Mouse (Mus musculus) midbrain, embryonic 11.5 days (tissue): Measurements from ENCODE around the gene Arhgef25. TPM values are rescaled to one million over a fixed set of nuclear protein-coding genes. Genes with fewer than 3 reads are reported as not detected.

Experiments used
- ATAC-seq: fragments of 200-750 bp; cut with Nextera tagmentation; 2 replicates; pipeline ENCODE4 v1.8.0; 2017; ENCODE audit warnings: moderate TSS enrichment, moderate library complexity; ENCODE audit not compliant: low FRiP score
- DNase-seq: peaks from one replicate; pipeline ENCODE4 v3.0.0; 2015; ENCODE audit warnings: low spot score; ENCODE audit errors: missing footprints
- H3K27ac ChIP-seq: fragments of 300-500 bp; sonication (generic); 2 replicates; pipeline ENCODE4 v1.5.1; 2014; ENCODE audit warnings: low read depth, low read length
- H3K27me3 ChIP-seq: fragments of 300-500 bp; sonication (generic); 2 replicates; pipeline ENCODE4 v1.6.1; 2014; ENCODE audit warnings: mild to moderate bottlenecking, low read length, moderate library complexity, mixed read lengths; ENCODE audit not compliant: control insufficient read depth, insufficient read depth
- H3K36me3 ChIP-seq: fragments of 300-500 bp; sonication (generic); 2 replicates; pipeline ENCODE4 v1.6.1; 2014; ENCODE audit warnings: mild to moderate bottlenecking, low read length, moderate library complexity, mixed read lengths; ENCODE audit not compliant: control insufficient read depth, insufficient read depth
- H3K4me1 ChIP-seq: fragments of 300-500 bp; sonication (generic); 2 replicates; pipeline ENCODE4 v1.6.1; 2014; ENCODE audit warnings: low read length; ENCODE audit not compliant: control insufficient read depth, insufficient read depth
- H3K4me2 ChIP-seq: fragments of 300-500 bp; sonication (generic); 2 replicates; pipeline ENCODE4 v1.6.1; 2014; ENCODE audit warnings: mild to moderate bottlenecking, moderate library complexity
- H3K4me3 ChIP-seq: fragments of 300-500 bp; sonication (generic); 2 replicates; pipeline ENCODE4 v1.5.1; 2014; ENCODE audit warnings: low read depth, low read length
- H3K9ac ChIP-seq: fragments of 300-500 bp; sonication (generic); 2 replicates; pipeline ENCODE4 v1.6.1; 2014; ENCODE audit warnings: low read length
- H3K9me3 ChIP-seq: fragments of 300-500 bp; sonication (generic); 2 replicates; pipeline ENCODE4 v1.6.1; 2016; ENCODE audit warnings: low read length; ENCODE audit not compliant: control insufficient read depth
- WGBS: fragments of 180-500 bp; shearing (Covaris S2); extraction: QIAGEN DNeasy Blood & Tissue Kit; methylation state at CpG from one replicate; pipeline ENCODE4 v1.1.7; 2014; 5-methylcytosine and 5-hydroxymethylcytosine counted together
- polyA plus RNA-seq: library from polyadenylated mRNA; unstranded; fragments of >200 nt; fragmentation: Nextera tagmentation; extraction: Ambion mirVana; gene quantifications from 2 replicates; pipeline ENCODE4 v1.2.1, GENCODE M21; 2014

The Arhgef25 gene
- polyA plus RNA-seq, 1 experiment from 2014 or later: 25.8 TPM

DNA sequence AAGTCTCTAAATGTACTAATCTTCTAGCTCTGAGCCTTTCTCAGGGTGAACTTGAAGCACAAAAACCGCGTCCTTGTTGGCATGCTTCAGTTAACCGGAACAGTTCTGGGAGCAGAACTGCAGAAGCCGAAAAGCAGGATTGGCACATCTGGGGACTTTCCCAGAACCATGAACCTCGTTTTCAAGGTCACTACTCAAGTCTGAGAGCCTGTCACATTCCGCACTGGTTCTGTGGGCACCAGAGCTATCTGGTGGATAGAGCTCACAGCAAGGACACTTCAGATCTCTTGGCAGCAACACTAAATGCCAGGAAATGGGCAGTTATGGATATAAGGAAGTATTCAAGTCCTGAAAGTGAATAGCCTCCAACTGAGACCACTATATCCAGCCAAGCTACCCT lies 42.7 kb downstream of the Arhgef25 start:
- H3K9ac ChIP-seq: no peak overlapping the region
- H3K4me2 ChIP-seq: no peak overlapping the region

DNA sequence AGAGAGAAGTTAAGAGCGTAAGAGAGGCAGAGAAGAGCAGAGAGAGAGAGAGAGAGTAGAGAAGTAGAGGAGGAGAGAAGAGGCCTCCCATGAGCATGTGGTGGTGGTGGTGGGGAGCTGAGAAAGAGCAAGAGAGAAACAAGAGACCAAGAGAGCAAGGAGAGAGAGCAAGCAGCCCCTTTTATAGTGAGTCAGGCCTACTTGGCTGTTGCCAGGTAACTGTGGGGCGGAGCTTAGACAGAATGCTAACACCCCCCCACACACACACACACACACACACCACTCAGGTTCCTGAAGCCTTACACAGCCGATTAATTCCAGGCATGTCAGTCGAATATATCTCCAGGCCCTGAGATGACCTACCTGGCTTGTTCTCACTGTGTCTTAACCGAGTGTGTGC lies 44.6 kb downstream of the Arhgef25 start:
- Histone ChIP-seq H3K4me1 (no peaks in the 10 kb centered on the region), H3K9me3 (no peaks in the 10 kb centered on the region), H3K27me3 (no peaks in the 10 kb centered on the region), H3K4me2 (no peak overlapping the region), H3K4me3 (no peak overlapping the region), H3K27ac (no peak overlapping the region), H3K36me3 (no peaks in the 10 kb centered on the region), H3K9ac (no peak overlapping the region)
- DNase-seq (no peak), ATAC-seq (no peak)
- 82% methylated on average over 4 of the region's 5 CpGs for WGBS

More for the DNA sequence above, 42.7 kb downstream of the Arhgef25 start:
- Histone ChIP-seq H3K9me3 (no peaks in the 10 kb centered on the region), H3K27me3 (no peaks in the 10 kb centered on the region), H3K36me3 (no peaks in the 10 kb centered on the region), H3K4me3 (no peak overlapping the region), H3K27ac (no peak overlapping the region), H3K4me1 (no peaks in the 10 kb centered on the region)
- DNase-seq: no peak
- ATAC-seq: no peak
- WGBS: 85% methylated on average over 6 of the region's 6 CpGs

DNA sequence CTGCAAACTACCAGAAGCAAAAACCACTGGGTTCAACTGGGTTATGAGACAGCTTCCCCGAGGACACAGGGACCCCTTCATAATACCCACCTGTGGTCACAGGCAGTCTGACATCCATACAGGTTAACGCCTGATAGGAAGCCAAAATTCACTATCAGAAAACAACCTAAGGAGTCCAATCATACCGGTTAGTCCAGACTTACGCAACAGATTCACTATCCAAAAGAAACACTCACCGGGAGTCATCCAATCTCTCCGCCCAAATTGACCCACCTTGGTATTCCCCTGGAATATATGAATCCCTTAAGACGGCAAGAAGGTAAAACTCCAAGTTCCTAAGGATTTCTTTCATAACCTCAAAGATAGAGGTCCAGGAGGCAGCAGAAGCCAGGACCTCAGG lies 45.3 kb downstream of the Arhgef25 start:
- H3K4me1 ChIP-seq: no peaks in the 10 kb centered on the region
- H3K9me3 ChIP-seq: no peaks in the 10 kb centered on the region
- ATAC-seq: no peak
- H3K9ac ChIP-seq: no peak overlapping the region
- H3K4me2 ChIP-seq: no peak overlapping the region
- no peaks in the 10 kb centered on the region for H3K36me3 ChIP-seq
- H3K4me3 ChIP-seq: no peak overlapping the region
- no peak overlapping the region for H3K27ac ChIP-seq
- 93% methylated on average over 7 of the region's 7 CpGs for WGBS
- no peak for DNase-seq
- no peaks in the 10 kb centered on the region for H3K27me3 ChIP-seq

DNA sequence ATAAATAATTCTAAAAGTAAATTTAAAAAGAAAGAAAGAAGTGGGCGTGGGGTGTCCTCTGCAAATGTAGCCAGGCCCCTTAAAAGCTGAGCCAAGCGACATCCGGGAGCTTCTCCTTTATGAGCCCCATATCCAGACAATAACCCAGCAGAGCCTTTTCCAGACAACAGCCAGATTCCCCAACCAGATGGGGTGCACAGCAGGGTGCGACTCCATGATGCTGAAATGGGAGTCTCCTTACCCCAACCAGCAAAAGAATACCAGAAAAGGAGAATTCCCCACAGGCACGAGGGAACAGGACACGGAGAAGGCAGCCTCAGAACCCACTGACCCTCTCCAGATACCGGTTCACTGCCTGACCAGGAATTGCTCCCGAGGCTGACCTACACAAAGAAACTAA lies 46.7 kb downstream of the Arhgef25 start:
- no peak overlapping the region for H3K4me3 ChIP-seq
- no peaks in the 10 kb centered on the region for H3K27me3 ChIP-seq
- no peak overlapping the region for H3K9ac ChIP-seq
- DNase-seq (no peak), ATAC-seq (no peak)
- no peak overlapping the region for H3K27ac ChIP-seq
- WGBS: 86% methylated on average over 8 of the region's 8 CpGs
- no peaks in the 10 kb centered on the region for H3K9me3 ChIP-seq
- no peaks in the 10 kb centered on the region for H3K4me1 ChIP-seq
- no peaks in the 10 kb centered on the region for H3K36me3 ChIP-seq
- no peak overlapping the region for H3K4me2 ChIP-seq

DNA sequence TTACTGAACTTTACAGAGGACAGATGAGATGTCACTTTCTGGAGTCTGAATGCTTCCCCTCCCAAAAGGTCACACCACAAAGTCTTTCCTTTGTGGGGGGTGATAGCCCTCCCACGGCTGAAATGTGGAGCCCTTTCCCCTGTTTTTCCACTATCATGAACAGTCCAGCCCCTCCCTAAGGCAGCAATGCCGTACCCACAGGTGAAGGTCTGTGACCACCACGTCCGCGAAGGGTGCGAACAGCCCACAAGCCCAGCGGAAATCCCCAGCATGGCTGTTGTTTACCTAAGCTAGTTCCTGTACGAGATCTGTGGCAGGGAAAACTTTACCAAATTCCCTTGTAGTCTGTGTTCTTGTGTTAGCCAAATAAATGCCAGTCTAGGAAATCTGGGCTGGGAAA lies 48.4 kb downstream of the Arhgef25 start:
- no peak overlapping the region for H3K4me2 ChIP-seq
- 78% methylated on average over 8 of the region's 8 CpGs for WGBS
- no peaks in the 10 kb centered on the region for H3K27me3 ChIP-seq
- H3K36me3 ChIP-seq: no peaks in the 10 kb centered on the region
- H3K27ac ChIP-seq: no peak overlapping the region
- no peak overlapping the region for H3K4me3 ChIP-seq
- H3K9ac ChIP-seq: no peak overlapping the region
- no peaks in the 10 kb centered on the region for H3K9me3 ChIP-seq
- ATAC-seq: no peak
- no peaks in the 10 kb centered on the region for H3K4me1 ChIP-seq
- no peak for DNase-seq

DNA sequence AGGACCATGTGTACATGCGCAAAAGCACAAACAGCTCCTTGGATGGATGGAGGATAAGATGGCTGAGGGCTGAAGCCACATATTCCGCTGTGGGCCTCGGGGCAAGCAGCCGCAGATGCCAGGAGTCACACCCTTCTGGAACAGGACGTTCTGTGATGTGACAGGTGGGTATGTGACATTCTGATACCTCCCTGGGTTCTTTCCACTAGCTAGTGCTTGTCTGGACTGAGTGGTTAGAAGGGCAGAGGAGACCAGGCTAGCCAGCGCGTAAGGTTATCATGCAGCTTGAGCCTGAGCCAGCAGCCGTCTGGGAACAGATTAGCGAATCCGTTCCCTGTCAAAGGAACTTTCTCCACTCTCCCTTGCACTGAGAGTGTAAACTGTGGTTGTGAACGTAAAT lies 48.9 kb downstream of the Arhgef25 start:
- no peak for ATAC-seq
- 89% methylated on average over 11 of the region's 11 CpGs for WGBS
- no peaks in the 10 kb centered on the region for H3K36me3 ChIP-seq
- H3K4me1 ChIP-seq: no peaks in the 10 kb centered on the region
- H3K9ac ChIP-seq: no peak overlapping the region
- no peak overlapping the region for H3K4me3 ChIP-seq
- no peak overlapping the region for H3K27ac ChIP-seq
- DNase-seq: no peak
- no peak overlapping the region for H3K4me2 ChIP-seq
- H3K27me3 ChIP-seq: no peaks in the 10 kb centered on the region
- H3K9me3 ChIP-seq: no peaks in the 10 kb centered on the region

DNA sequence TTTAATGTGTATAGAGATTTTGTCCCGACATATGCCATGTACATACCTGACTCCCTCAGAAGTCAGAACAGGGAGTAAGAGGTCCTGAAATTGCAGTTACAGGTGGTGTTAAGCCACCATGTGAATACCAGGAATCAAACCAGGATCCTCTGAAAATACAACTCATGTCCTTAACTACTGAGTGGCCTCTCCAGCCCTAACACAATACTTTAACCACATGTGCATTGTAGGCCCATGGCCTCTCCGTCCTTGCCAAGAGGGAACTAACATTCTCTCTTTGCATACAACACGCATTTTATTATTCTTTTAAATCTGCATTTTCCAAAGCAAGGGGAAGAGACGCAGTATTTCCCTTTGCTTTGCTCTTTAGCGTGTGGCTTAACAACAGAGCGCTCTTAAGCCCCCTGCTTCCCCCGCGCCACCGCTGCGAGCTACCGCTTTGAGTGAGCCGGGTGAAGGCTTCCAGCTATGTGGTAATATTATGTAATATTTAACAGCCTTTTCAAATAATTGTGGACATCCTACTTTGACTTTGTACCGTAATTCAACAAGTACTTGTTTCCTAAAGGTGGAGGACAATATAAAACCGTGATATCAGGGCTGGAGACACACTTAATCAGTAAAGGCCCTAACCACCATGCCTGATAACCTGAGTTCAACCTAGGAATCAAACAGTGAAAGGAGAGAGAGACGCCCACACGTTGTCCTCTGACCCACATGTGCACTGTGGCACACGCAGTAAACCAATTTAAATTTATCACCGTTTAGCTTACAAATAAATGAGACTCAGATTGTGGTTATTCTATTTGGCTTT lies 51.3 kb downstream of the Arhgef25 start:
- H3K4me3 ChIP-seq: no peak overlapping the region
- H3K4me2 ChIP-seq: no peak overlapping the region
- 91% methylated on average over 18 of the region's 18 CpGs for WGBS
- no peak for DNase-seq
- no peak overlapping the region for H3K9ac ChIP-seq
- ATAC-seq: no peak
- no peak overlapping the region for H3K27ac ChIP-seq
- H3K4me1 ChIP-seq: no peaks in the 10 kb centered on the region
- H3K27me3 ChIP-seq: no peaks in the 10 kb centered on the region
- H3K9me3 ChIP-seq: no peaks in the 10 kb centered on the region
- H3K36me3 ChIP-seq: no peaks in the 10 kb centered on the region

DNA sequence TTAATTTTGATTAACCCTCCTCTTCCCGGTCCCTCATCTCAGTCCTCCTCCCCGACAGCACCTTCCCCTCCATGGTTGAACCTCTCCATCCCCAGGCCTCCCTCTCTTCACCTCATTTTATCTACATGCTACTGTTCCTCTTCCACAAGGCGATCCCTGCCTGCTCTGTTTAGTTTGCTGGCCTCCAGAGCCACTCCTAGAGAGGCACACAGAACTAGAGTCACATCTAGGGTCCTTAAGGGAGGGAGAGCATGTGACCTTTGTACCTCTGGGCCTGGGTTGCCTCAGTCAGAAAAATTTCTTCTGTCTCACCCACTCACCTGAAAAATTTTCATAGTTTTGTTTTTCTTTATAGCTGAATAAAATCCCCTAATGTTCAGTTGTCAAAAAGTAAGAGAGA lies 52.0 kb downstream of the Arhgef25 start:
- Histone ChIP-seq H3K36me3 (no peaks in the 10 kb centered on the region), H3K4me2 (no peak overlapping the region), H3K4me3 (no peak overlapping the region), H3K4me1 (no peaks in the 10 kb centered on the region), H3K27me3 (no peaks in the 10 kb centered on the region), H3K9ac (no peak overlapping the region), H3K27ac (no peak overlapping the region), H3K9me3 (no peaks in the 10 kb centered on the region)
- ATAC-seq (no peak), DNase-seq (no peak)
- WGBS: 84% methylated on average over 3 of the region's 3 CpGs

DNA sequence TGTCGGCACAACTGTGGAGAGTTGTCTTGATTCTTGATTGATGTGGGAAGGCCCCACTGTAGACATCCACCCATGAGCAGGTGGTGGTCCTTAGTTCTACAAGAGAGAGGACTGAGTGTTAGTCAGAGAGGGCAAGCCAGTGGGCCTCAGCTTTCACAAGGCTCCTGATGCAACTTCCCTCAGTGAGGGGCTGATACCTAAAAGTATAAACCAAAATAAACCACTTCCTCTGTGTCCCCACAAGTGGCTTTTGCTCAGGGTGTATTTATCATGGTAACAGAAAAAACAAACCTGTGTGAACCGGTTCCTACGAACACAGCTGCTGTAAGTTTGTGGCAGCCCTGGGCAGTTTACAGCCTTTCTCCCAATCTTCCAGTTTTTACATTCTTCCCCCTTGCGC lies 53.4 kb downstream of the Arhgef25 start:
- Histone ChIP-seq H3K27ac (no peak overlapping the region), H3K9me3 (no peaks in the 10 kb centered on the region), H3K4me1 (no peaks in the 10 kb centered on the region), H3K9ac (no peak overlapping the region), H3K4me3 (no peak overlapping the region), H3K4me2 (no peak overlapping the region), H3K36me3 (no peaks in the 10 kb centered on the region), H3K27me3 (no peaks in the 10 kb centered on the region)
- DNase-seq (no peak), ATAC-seq (no peak)
- 88% methylated on average over 4 of the region's 4 CpGs for WGBS
